Mouse (Mus musculus) bone marrow, adult 2 months (tissue): ENCODE results near the gene Osbpl3. TPM values are rescaled to one million over a fixed set of nuclear protein-coding genes. Genes with fewer than 3 reads are reported as not detected.

ENCODE experiments used
- H3K27ac ChIP-seq: fragments of 200-500 bp; 2 replicates; pipeline ENCODE4 v1.5.1; 2012; ENCODE audit warnings: low read depth, mild to moderate bottlenecking, control low read depth, inconsistent platforms, low read length; ENCODE audit not compliant: control insufficient read depth, poor library complexity, insufficient read depth
- H3K4me1 ChIP-seq: fragments of 200-500 bp; 2 replicates; pipeline ENCODE4 v1.6.1; 2011; ENCODE audit warnings: low read length; ENCODE audit not compliant: control insufficient read depth, insufficient read depth
- H3K4me3 ChIP-seq: fragments of 200-500 bp; replicated peaks from 2 replicates; pipeline ENCODE3; 2011; ENCODE audit warnings: mild to moderate bottlenecking, low read depth, low read length, control low read depth; ENCODE audit not compliant: control insufficient read depth
- CTCF ChIP-seq: fragments of 200-500 bp; IDR thresholded peaks from 2 replicates; pipeline ENCODE4 v1.5.1; 2011; ENCODE audit warnings: low read length, control low read depth; ENCODE audit not compliant: control insufficient read depth, insufficient read depth
- POLR2A ChIP-seq: fragments of 200-500 bp; IDR thresholded peaks from 2 replicates; pipeline ENCODE4 v1.6.1; 2011; ENCODE audit warnings: low read depth, mild to moderate bottlenecking, control low read depth, low read length, borderline replicate concordance; ENCODE audit not compliant: control insufficient read depth
- WGBS: fragments of 180-500 bp; shearing (Covaris S2); methylation state at CpG from one replicate; pipeline ENCODE4 v1.1.7; 2018; 5-methylcytosine and 5-hydroxymethylcytosine counted together
- polyA plus RNA-seq: library from polyadenylated mRNA; stranded (reverse); fragments of >200 nt; gene quantifications from 2 replicates; pipeline ENCODE4 v1.2.4, GENCODE M21; 2011; ENCODE audit warnings: low replicate concordance; ENCODE audit not compliant: missing spikeins, insufficient read depth, insufficient read length

The Osbpl3 gene
- polyA plus RNA-seq, 1 experiment: 5.9 TPM

- no peak for TF ChIP-seq POLR2A
- TF ChIP-seq CTCF: no peak
- 7% methylated on average over 8 of the region's 8 CpGs for WGBS
- Histone ChIP-seq H3K27ac (no peak overlapping the region; the same call in 1 of the 2 replicates), H3K4me3 (no peak overlapping the region), H3K4me1 (peaks cover 8% of the 10 kb centered on the region; the same call in 1 of the 2 replicates)
Observed at GRCm38 (mm10) chr6:50382196-50382595, 73.8 kb downstream of the Osbpl3 start.

- WGBS: under 1% methylated on average over 11 of the region's 11 CpGs
- no peak for TF ChIP-seq CTCF
- Histone ChIP-seq H3K4me1 (peaks cover 9% of the 10 kb centered on the region; the same call in 1 of the 2 replicates), H3K4me3 (no peak overlapping the region), H3K27ac (peak overlapping the region; percentile 64; the same call in 1 of the 2 replicates)
Observed at GRCm38 (mm10) chr6:50381504-50382091, 74.4 kb downstream of the Osbpl3 start.

DNA sequence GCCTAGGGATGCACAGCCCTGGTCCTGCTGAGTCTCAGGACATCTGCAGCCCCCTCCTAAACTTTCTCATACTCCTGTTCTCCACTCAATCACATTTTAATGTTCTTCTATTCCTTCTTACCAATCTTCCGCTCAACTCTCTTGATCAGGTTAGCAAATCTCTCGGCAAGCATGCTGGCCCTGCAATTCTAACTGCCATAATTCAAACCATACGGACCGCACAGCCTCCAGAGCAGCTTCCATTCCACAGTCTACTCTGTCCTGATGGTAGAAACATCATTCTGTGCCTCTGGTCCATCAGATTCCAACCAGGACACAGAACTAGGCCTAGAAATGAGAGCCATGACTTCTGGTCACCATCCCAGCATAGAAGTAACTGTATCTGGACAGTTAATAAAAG lies 76.3 kb downstream of the Osbpl3 start:
- TF ChIP-seq CTCF: no peak
- TF ChIP-seq POLR2A: no peak
- H3K27ac ChIP-seq: no peak overlapping the region
- H3K4me1 ChIP-seq: peaks cover 7% of the 10 kb centered on the region; the same call in 1 of the 2 replicates
- WGBS: 86% methylated on average over 4 of the region's 4 CpGs
- H3K4me3 ChIP-seq: no peak overlapping the region

GRCm38 (mm10) chr6:50379136-50379535 lies 76.9 kb downstream of the Osbpl3 start:
- no peak for TF ChIP-seq CTCF
- no peak for TF ChIP-seq POLR2A
- Histone ChIP-seq H3K27ac (no peak overlapping the region), H3K4me1 (peaks cover 7% of the 10 kb centered on the region; the same call in 1 of the 2 replicates), H3K4me3 (no peak overlapping the region)
- WGBS: 39% methylated on average over 5 of the region's 5 CpGs

DNA sequence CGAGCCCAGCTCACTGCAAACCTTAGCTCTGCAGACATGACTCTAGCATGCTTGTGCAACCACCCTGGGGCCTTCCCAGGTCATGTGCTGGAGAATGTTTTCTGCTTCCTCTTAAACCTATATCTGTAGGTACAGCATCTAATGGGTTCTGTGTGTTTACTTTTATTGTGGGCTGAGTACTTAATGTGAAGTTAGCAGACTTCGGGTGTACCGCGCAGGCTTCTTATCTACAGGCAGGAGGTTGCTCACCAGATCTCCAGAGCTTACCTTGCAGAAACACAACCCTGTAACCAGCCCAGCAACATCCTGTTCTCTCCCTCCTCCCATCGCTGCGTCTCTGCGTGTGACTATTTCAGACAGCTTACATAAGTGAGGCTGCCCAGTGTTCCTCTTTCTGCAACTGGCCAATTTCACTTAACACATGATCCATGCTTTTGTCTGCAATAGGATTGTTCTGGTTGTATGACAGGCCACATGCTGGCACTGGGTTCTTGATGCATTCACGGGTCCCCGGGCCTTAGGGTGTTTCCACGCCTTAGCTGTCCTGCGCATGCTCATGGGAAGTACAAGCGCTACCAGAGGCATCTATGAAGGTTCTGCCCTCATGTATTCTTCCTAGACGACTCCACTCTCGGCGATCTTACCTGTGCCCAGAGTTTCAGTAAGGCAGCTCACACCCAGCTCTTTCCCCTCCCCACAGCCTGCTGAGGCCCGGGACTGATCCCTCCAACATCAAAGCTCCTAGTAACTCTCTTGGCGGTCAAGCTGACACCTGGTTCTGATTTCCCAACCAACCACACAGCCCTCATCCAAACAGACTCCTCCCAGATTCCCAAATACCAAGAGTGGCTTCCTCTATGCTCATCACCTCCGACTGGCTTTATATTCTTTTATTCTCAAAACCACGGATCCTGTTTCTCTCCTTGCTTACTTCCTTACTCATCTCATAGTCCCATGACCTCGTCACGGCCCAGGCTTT lies 78.0 kb downstream of the Osbpl3 start:
- H3K4me3 ChIP-seq: peak overlapping the region; percentile 1

GRCm38 (mm10) chr6:50376684-50377083 lies 79.3 kb downstream of the Osbpl3 start:
- Histone ChIP-seq H3K4me3 (no peak overlapping the region), H3K4me1 (peaks cover 5% of the 10 kb centered on the region; the same call in 1 of the 2 replicates), H3K27ac (peak overlapping the region; percentile 91; the same call in 1 of the 2 replicates)
- 26% methylated on average over 1 of the region's 1 CpGs for whole genome bisulfite sequencing
- TF ChIP-seq CTCF (no peak), POLR2A (no peak)

More for the DNA sequence above, 78.0 kb downstream of the Osbpl3 start:
- peak overlapping the region; percentile 91 for H3K27ac ChIP-seq
- no peak for TF ChIP-seq CTCF
- no peak for TF ChIP-seq POLR2A
- WGBS: 12% methylated on average over 21 of the region's 21 CpGs
- peaks cover 7% of the 10 kb centered on the region; the same call in 1 of the 2 replicates for H3K4me1 ChIP-seq

DNA sequence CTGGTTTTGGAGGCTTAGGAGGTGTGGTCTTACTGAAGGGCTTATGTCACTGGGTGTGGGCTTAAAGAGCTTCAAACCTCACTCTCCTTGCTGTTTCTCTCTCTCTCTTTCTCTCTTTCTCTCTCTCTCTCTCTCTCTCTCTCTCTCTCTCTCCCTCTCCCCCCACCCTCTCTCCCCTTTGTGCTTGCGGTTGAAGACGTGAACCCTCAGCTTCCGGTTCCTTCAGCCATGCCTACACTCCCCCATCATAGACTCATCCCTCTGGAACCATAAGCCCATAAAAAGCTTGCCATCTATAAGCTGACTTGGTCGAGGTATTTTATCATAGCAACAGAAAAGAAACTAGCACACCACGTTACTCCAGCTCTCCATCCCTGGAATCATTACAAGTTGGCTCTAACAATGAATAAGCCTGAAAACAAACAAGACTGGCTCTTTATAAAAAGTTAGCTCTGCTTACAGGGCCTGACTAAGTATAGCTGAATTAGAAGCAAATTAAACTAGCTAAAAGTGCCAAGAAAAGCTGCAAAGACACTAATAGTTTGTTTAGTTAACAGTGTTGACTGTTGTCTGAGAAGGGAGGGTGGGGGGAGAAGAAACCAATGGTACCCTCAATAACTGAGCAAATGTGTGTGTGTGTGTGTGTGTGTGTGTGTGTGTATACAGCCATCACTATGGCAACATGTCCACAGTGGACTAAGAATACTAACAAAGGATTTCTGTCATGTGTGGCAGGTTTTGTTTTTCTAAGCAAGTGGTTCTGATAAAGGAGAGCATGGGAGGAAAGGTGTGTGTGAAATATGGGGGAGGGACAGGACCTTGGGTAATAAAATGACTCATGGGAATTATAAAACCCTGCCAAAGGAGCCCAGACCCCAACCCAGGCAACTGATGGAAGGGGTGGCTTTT lies 83.2 kb downstream of the Osbpl3 start:
- Histone ChIP-seq H3K27ac (no peak overlapping the region), H3K4me1 (peaks cover 1% of the 10 kb centered on the region; the same call in 1 of the 2 replicates), H3K4me3 (no peak overlapping the region)
- 69% methylated on average over 5 of the region's 5 CpGs for WGBS
- TF ChIP-seq CTCF (no peak), POLR2A (no peak)
